Mouse (Mus musculus) neural tube, embryonic 11.5 days (tissue): ENCODE data around the gene Zfp932. TPM values are rescaled to one million over a fixed set of nuclear protein-coding genes. Genes with fewer than 3 reads are reported as not detected.
A peak's percentile ranks its signal among the peaks of the same experiment; 100 is the strongest.
"Not testable (repeated sequence)": the region's sequence is repeated elsewhere in the genome, so short reads cannot be mapped to it uniquely, and the experiment has no call there.

Experiments
- ATAC-seq: fragments of 200-750 bp; cut with Nextera tagmentation; 2 replicates; pipeline ENCODE4 v1.8.0; 2017; ENCODE audit warnings: moderate number of reproducible peaks, mild to moderate bottlenecking, moderate TSS enrichment, moderate library complexity; ENCODE audit not compliant: insufficient read depth, low FRiP score, low TSS enrichment
- DNase-seq: peaks from one replicate; pipeline ENCODE4 v3.0.0-alpha.2; 2015; ENCODE audit warnings: low spot score
- H3K27ac ChIP-seq: fragments of 300-500 bp; sonication (generic); 2 replicates; pipeline ENCODE4 v1.5.1; 2014; ENCODE audit warnings: low read depth, mild to moderate bottlenecking, low read length
- H3K27me3 ChIP-seq: fragments of 300-500 bp; sonication (generic); 2 replicates; pipeline ENCODE4 v1.6.1; 2014; ENCODE audit warnings: mild to moderate bottlenecking, low read length, mixed read lengths; ENCODE audit not compliant: control insufficient read depth, insufficient read depth
- H3K36me3 ChIP-seq: fragments of 300-500 bp; sonication (generic); 2 replicates; pipeline ENCODE4 v1.6.1; 2014; ENCODE audit warnings: mild to moderate bottlenecking, low read length, moderate library complexity, mixed read lengths; ENCODE audit not compliant: control insufficient read depth, insufficient read depth
- H3K4me1 ChIP-seq: fragments of 300-500 bp; sonication (generic); 2 replicates; pipeline ENCODE4 v1.6.1; 2014; ENCODE audit warnings: low read length, mixed read lengths; ENCODE audit not compliant: control insufficient read depth, insufficient read depth
- H3K4me2 ChIP-seq: fragments of 300-500 bp; sonication (generic); 2 replicates; pipeline ENCODE4 v1.6.1; 2014; ENCODE audit warnings: low read depth, mild to moderate bottlenecking, moderate library complexity
- H3K4me3 ChIP-seq: fragments of 300-500 bp; sonication (generic); 2 replicates; pipeline ENCODE4 v1.5.1; 2014; ENCODE audit warnings: low read depth, low read length
- H3K9ac ChIP-seq: fragments of 300-500 bp; sonication (generic); 2 replicates; pipeline ENCODE4 v1.6.1; 2014; ENCODE audit warnings: mild to moderate bottlenecking, low read length
- H3K9me3 ChIP-seq: fragments of 300-500 bp; sonication (generic); 2 replicates; pipeline ENCODE4 v1.6.1; 2016; ENCODE audit warnings: low read length; ENCODE audit not compliant: control insufficient read depth
- WGBS: fragments of 180-500 bp; shearing (Covaris S2); extraction: QIAGEN DNeasy Blood & Tissue Kit; methylation state at CpG from one replicate; pipeline ENCODE4 v1.1.7; 2014; 5-methylcytosine and 5-hydroxymethylcytosine counted together
- polyA plus RNA-seq: library from polyadenylated mRNA; unstranded; fragments of >200 nt; fragmentation: Nextera tagmentation; extraction: Ambion mirVana; gene quantifications from 2 replicates; pipeline ENCODE4 v1.2.1, GENCODE M21; 2014

Zfp932 gene
- polyA plus RNA-seq, result 22.6 and 23.2 TPM in 2 replicates

- WGBS, result no CpG with 5 or more reads among the region's 24 CpGs
- not testable (repeated sequence) for H3K4me1 ChIP-seq, H3K9me3 ChIP-seq, H3K36me3 ChIP-seq, H3K4me3 ChIP-seq, H3K27me3 ChIP-seq, H3K27ac ChIP-seq, H3K4me2 ChIP-seq, DNase-seq, H3K9ac ChIP-seq, ATAC-seq
These were observed at the start of gene Zfp932 for GRCm38 (mm10) chr5:109996026-109996937. Gene Zfp932, plus strand, starts transcription at chr5:109996521.

GRCm38 (mm10) chr5:109950281-109950680 is 46.0 kb upstream of the Zfp932 start:
- no peak overlapping the region for H3K4me3 ChIP-seq
- H3K4me1 ChIP-seq, result no peaks in the 10 kb centered on the region
- no peak overlapping the region for H3K27ac ChIP-seq
- no peaks in the 10 kb centered on the region for H3K27me3 ChIP-seq
- H3K4me2 ChIP-seq, result no peak overlapping the region
- no peaks in the 10 kb centered on the region for H3K9me3 ChIP-seq
- DNase-seq (no peak), ATAC-seq (no peak)
- no peak overlapping the region for H3K9ac ChIP-seq
- WGBS, result no CpG with 5 or more reads among the region's 1 CpGs
- H3K36me3 ChIP-seq, result no peaks in the 10 kb centered on the region

- H3K27ac ChIP-seq, H3K27me3 ChIP-seq, H3K9me3 ChIP-seq, H3K4me3 ChIP-seq, H3K9ac ChIP-seq, ATAC-seq, DNase-seq, H3K4me2 ChIP-seq, H3K4me1 ChIP-seq, H3K36me3 ChIP-seq: not testable (repeated sequence)
- no CpG with 5 or more reads among the region's 2 CpGs for WGBS
These were observed 15.6 kb upstream of the Zfp932 start for GRCm38 (mm10) chr5:109980743-109981142.

- not testable (repeated sequence) for ATAC-seq, H3K4me1 ChIP-seq, H3K4me3 ChIP-seq, H3K9ac ChIP-seq, H3K4me2 ChIP-seq, H3K27ac ChIP-seq, H3K27me3 ChIP-seq, H3K9me3 ChIP-seq, H3K36me3 ChIP-seq, DNase-seq
- no CpG with 5 or more reads among the region's 10 CpGs for WGBS
These were observed 860 bp upstream of the Zfp932 start for GRCm38 (mm10) chr5:109995461-109995860.

GRCm38 (mm10) chr5:110015775-110016174 is 19.5 kb downstream of the Zfp932 start:
- 91% methylated on average over 10 of the region's 10 CpGs for WGBS
- not testable (repeated sequence) for H3K9me3 ChIP-seq, H3K4me2 ChIP-seq, H3K27ac ChIP-seq, ATAC-seq, H3K9ac ChIP-seq, H3K36me3 ChIP-seq, H3K4me3 ChIP-seq, H3K4me1 ChIP-seq, H3K27me3 ChIP-seq, DNase-seq

- Histone ChIP-seq H3K27ac (no peak overlapping the region), H3K9ac (no peak overlapping the region), H3K27me3 (no peaks in the 10 kb centered on the region), H3K4me3 (no peak overlapping the region), H3K4me2 (no peak overlapping the region), H3K36me3 (no peaks in the 10 kb centered on the region), H3K4me1 (no peaks in the 10 kb centered on the region), H3K9me3 (no peaks in the 10 kb centered on the region)
- ATAC-seq (no peak), DNase-seq (no peak)
- 62% methylated on average over 9 of the region's 9 CpGs for WGBS
These were observed 27.0 kb downstream of the Zfp932 start for GRCm38 (mm10) chr5:110023273-110023672.

- H3K4me1 ChIP-seq, H3K27me3 ChIP-seq, H3K9ac ChIP-seq, H3K36me3 ChIP-seq, H3K9me3 ChIP-seq, H3K27ac ChIP-seq, H3K4me3 ChIP-seq, H3K4me2 ChIP-seq: not testable (repeated sequence)
- DNase-seq (peak; percentile 43), ATAC-seq (peak; percentile 65; the same call in 1 of the 2 replicates)
- 53% methylated on average over 8 of the region's 8 CpGs for WGBS
These were observed 27.5 kb downstream of the Zfp932 start for GRCm38 (mm10) chr5:110023694-110024427.

GRCm38 (mm10) chr5:110057637-110058408 is 61.5 kb downstream of the Zfp932 start:
- Histone ChIP-seq H3K9me3 (no peaks in the 10 kb centered on the region), H3K27ac (no peak overlapping the region)

More at GRCm38 (mm10) chr5:110057637-110058408, 61.5 kb downstream of the Zfp932 start:
- peak; percentile 96 for ATAC-seq
- DNase-seq, result peak; percentile 78
- Histone ChIP-seq H3K36me3 (no peaks in the 10 kb centered on the region), H3K9ac (peak overlapping the region; percentile 56), H3K4me3 (peak overlapping the region; percentile 52), H3K4me2 (peak overlapping the region; percentile 51), H3K27me3 (no peaks in the 10 kb centered on the region), H3K4me1 (no peaks in the 10 kb centered on the region)
- WGBS, result 4% methylated on average over 19 of the region's 19 CpGs
